Mouse (Mus musculus) ZHBTc4 (cell line): Measurements from ENCODE around the gene Tmem131l.

Experiments
- DNase-seq: peaks from one replicate; pipeline ENCODE4 v3.0.0-alpha.2; 2011; ENCODE audit warnings: low read depth, low spot score

Tmem131l gene

DNA sequence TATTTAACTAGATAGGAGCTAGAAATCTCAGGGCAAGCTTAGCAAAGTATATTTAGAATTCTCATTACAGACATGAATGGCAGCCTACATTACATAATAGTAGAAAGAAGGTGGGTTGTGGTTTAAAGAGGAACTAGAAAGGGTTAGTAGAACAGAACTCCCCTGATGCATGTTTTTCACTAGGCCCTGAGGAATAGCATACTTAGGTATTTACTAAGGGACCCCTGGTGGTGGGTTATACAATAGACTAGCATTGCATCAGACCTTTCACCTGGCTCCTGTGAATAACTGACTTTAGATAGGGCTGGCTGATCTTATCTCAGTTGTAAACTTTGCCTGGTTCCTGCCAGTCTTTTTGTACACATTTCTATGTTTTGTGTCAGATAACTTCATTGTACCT lies 172.9 kb downstream of the Tmem131l start:
- peak; percentile 37 for DNase-seq

DNA sequence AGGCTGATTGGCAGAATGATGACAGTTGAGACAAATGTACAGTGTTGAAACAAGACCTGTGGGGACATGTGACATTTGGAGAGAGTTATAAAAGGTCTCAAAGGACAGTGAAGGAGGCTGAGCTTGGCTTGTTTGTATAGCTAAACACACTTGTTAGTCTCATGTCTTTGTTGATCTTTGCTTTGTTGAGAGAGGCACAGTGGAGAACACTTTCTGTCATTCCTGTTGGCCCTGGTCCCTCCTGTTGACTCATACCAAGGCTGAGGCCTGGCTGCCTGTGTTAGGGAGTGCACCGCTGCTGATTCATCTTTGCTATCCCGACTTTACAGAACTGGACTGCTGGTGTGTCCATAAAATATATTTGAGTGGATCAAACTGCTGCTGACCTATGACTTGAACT lies 174.8 kb downstream of the Tmem131l start:
- no peak for DNase-seq

DNA sequence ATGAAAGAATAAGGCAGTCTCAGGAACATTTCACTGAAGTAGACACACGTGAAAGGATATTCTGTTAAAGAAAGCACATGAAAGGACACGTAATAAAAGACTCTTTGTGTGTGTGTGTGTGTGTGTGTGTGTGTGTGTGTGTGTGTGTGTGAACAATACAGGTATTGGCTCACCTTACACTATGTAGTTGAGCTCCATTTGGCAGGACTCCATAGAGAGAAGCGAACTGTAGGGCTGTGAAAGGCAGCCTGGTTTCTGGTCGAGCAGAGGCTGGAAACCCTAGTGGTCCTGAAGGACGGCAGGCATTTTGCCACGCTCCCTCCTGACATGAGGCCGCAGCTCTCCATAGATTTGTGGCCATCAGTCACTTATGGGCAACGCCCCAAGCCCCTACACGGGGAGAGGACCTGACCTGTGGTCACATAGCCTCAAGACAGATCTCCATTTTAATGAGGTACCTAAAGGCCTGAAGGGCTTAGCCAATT lies 175.9 kb downstream of the Tmem131l start:
- DNase-seq: no peak

DNA sequence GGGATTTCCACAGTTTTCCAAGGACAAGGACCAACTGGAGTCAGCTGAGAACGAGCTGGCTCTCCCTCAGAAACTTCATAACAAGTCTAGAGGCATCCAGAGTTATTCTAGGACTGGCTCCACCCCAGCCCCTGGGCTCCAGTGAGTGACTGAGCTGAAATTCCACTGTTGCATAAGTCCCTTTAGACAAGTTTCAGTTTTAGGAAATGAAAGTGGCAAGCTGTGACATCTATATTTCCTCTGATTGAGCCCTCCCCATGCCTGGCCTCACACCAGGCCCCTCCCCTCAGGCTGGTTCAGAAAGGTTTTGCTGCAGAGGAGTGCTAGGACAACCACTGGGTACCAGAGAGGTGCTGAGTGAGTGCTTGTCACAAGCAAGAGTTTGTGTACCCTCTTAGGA lies 177.0 kb downstream of the Tmem131l start:
- DNase-seq: no peak

DNA sequence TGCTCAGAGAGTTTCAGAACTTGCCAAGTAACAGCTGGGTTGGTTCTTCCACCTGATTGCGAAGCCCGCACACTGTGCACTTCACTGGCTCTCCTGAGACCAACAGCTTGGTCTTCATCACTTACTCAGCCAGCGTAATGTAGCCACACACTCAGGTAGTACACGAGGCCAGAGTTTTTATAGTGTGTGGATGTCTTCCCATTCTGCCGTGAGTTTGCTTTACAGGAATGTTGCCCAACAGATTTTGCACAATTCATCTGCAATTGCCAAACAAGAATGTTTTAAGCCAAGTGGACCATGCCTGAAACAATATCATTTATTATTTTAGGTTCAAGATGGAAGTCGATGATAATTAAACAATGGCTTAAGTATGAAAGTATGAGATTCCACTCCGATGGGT lies 180.4 kb downstream of the Tmem131l start:
- no peak for DNase-seq

DNA sequence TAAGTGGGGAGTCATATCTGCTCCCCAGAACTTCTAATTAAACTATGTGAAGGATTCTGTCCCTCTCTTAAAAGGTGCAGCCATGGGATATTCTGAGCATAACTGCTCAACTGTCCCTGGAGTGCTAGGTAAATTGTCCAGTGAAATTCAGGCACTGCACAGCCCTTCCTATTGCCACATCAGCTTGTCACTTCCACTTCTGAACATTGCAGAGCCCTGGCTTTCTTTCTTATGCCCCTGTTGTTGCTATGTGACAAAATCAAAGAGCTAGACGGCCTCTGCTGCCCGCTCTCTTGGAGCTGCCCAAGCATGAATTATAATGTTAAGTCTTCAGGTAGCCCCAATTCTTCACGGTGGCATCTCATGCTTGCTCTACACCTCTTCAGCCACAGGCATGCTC lies 180.9 kb downstream of the Tmem131l start:
- DNase-seq: no peak

DNA sequence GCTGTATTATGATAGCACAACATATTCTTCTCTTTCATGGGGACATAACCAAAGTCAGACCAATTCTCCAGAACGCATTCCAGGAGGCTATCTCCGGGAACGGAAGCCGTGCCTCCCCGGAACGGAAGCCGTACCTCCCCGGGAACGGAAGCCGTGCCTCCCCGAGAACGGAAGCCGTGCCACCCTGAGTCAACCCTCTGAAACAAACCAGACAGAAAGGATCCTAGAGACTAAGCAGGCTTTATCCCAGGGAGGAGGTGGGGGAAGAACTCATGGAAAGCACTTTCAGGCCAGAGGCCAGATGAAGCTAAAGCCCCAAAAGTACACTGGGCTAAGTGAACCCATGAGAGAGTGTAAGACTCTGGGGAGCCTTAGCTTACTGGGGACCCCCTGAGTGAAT lies 182.4 kb downstream of the Tmem131l start:
- DNase-seq: peak; percentile 59

DNA sequence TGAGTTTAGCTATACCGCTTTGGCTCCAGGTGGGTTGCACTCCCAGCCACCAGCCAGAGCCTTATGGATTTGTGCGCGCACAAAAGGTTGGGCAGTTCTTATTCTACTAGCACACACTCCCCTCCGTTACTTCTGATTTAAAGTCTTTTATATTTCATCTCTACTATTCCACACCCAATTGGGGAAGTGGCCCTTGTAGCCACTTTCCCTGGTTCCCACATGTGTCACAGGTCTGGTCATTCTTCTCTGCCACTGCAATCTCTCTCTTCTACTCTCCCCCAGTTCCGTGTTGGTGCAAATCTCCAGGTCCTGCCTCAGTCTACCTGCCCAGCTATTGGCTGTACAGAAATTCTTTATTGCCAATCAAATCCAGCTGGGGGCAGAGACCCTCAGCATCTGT lies 184.3 kb downstream of the Tmem131l start:
- no peak for DNase-seq

DNA sequence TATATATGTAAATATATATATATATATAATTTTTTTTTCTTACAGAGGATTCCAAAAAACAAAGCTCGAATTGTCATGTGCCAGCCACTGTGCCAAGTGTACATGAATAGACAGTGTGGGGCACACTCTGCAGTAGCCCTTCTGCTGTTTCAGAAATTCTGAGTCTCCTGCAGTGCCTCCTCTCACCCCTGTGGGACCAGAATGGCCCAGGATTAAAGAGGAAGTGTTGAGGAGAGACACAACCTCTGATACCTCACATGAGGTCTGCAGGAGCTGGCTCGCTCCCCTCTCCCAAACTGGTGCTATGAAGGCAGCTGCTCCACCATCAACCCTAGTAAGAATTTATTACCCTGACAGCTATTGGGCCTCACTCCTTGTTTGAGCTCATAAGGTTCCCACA lies 190.6 kb downstream of the Tmem131l start:
- no peak for DNase-seq
